Comparison of ENCODE assay signal across 15 mouse cellular contexts in the genomic region with DNA sequence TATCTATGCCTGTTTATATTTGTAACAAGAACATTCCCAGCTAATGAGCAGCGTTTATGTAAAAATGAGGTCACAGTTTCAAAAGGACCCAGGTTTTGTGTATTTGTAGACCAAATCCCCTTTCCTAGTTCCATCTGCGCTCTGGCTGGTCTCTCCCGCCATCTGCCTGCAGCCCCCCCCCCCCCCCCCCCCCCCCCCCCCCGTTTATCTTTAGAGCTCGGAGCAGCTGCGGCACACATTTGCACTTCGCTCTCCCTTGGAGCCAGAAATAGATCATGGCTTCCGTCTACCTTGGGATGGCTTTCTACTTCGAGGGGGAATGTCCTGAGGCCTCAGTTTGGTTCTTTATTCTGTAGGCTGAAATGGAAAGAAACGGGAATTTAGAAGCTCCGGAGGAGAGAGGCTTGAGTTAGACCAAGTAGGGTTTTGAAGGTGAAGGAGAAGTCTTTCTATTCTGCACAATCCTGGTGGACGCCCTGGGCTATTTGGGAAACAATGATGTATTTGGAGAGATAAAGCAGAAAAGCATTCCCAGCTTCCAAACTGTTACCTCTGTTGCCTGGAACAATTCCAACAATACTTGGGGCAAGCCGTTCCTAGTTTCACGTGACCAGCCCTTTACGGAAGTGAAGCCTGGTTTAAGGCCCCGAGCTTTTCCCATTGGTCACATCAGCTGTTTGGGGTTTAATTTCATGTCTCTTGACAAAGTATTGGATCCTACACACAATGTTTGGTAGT. TPM values are rescaled to one million over a fixed set of nuclear protein-coding genes. Genes with fewer than 3 reads are reported as not detected.
DNase-seq lines count a peak whose midpoint lies in the region; ATAC-seq and TF ChIP-seq lines count a peak whose summit lies in the region.
"Had no signal": no experiment of that assay in that cellular context is flagged by ENCODE, and none has a peak within 500 bp of the region (broad histone marks: within the 10 kb centered on the region; RNA-seq: fewer than 3 reads in every experiment).

No protein-coding gene starts in this region.

- no peaks in the 10 kb centered on the region for H3K36me3 ChIP-seq in intestine, embryonic 16.5 days (ENCODE audit: control insufficient read depth, insufficient read depth, low read length)
- H3K36me3 ChIP-seq in intestine, postnatal 0 days (ENCODE audit: control insufficient read depth, insufficient read depth): no peaks in the 10 kb centered on the region
- H3K36me3 ChIP-seq in embryonic facial prominence, embryonic 14.5 days (ENCODE audit: control insufficient read depth, insufficient read depth, low read length): no peaks in the 10 kb centered on the region
- no peaks in the 10 kb centered on the region for H3K36me3 ChIP-seq in kidney, embryonic 14.5 days (ENCODE audit: control insufficient read depth, insufficient read depth, low read length)

- WGBS in intestine, embryonic 16.5 days: 41% methylated on average over 15 of the region's 16 CpGs
- 50% methylated on average over 14 of the region's 16 CpGs for WGBS in intestine, postnatal 0 days
- WGBS in embryonic facial prominence, embryonic 14.5 days: 41% methylated on average over 14 of the region's 16 CpGs
- WGBS in kidney, embryonic 14.5 days: 76% methylated on average over 13 of the region's 16 CpGs

- H3K27ac ChIP-seq in gastrocnemius, adult 2 months: peak overlapping the region; percentile 63; the same call in 1 of the 2 replicates
- peak overlapping the region; percentile 45; the same call in 1 of the 2 replicates for H3K27ac ChIP-seq in intestine, embryonic 16.5 days (ENCODE audit: low read length)
- H3K27ac ChIP-seq in intestine, postnatal 0 days (ENCODE audit: low read depth, low read length): no peak overlapping the region
- H3K27ac ChIP-seq in embryonic facial prominence, embryonic 14.5 days (replicated peaks; ENCODE audit: low read depth, low read length): peak overlapping the region; percentile 67
- no peak overlapping the region for H3K27ac ChIP-seq in kidney, embryonic 14.5 days (ENCODE audit: low read depth, low read length)

- H3K9ac ChIP-seq in intestine, embryonic 16.5 days (ENCODE audit: low read depth, low read length): no peak overlapping the region
- H3K9ac ChIP-seq in intestine, postnatal 0 days (ENCODE audit: low read depth, low read length): no peak overlapping the region
- H3K9ac ChIP-seq in embryonic facial prominence, embryonic 14.5 days (ENCODE audit: low read depth, low read length): no peak overlapping the region
- no peak overlapping the region for H3K9ac ChIP-seq in kidney, embryonic 14.5 days (ENCODE audit: low read depth, low read length)

- intact Hi-C loops in gastrocnemius, adult 2 months (cut with DNase I): no loop called here

- no peaks in the 10 kb centered on the region for H3K27me3 ChIP-seq in intestine, embryonic 16.5 days (replicated peaks; ENCODE audit: control insufficient read depth, insufficient read depth, low read length)
- H3K27me3 ChIP-seq in intestine, postnatal 0 days (replicated peaks; ENCODE audit: control insufficient read depth, insufficient read depth, low read length): no peaks in the 10 kb centered on the region
- no peaks in the 10 kb centered on the region for H3K27me3 ChIP-seq in embryonic facial prominence, embryonic 14.5 days (replicated peaks; ENCODE audit: control insufficient read depth, insufficient read depth, low read length)
- H3K27me3 ChIP-seq in kidney, embryonic 14.5 days (ENCODE audit: control insufficient read depth, insufficient read depth, low read length): no peaks in the 10 kb centered on the region

- H3K4me2 ChIP-seq in intestine, embryonic 16.5 days (ENCODE audit: low read depth, low read length): no peak overlapping the region
- no peak overlapping the region for H3K4me2 ChIP-seq in intestine, postnatal 0 days (replicated peaks; ENCODE audit: low read depth)
- H3K4me2 ChIP-seq in embryonic facial prominence, embryonic 14.5 days (ENCODE audit: low read depth, low read length): no peak overlapping the region
- no peak overlapping the region for H3K4me2 ChIP-seq in kidney, embryonic 14.5 days (replicated peaks; ENCODE audit: low read depth, low read length)

- ATAC-seq in intestine, embryonic 16.5 days: no peak
- no peak for ATAC-seq in intestine, postnatal 0 days
- ATAC-seq in embryonic facial prominence, embryonic 14.5 days (ENCODE audit: low read depth): peak; percentile 26; the same call in 1 of the 2 replicates
- ATAC-seq in kidney, embryonic 14.5 days (ENCODE audit: low FRiP score, low TSS enrichment): no peak

- H3K4me3 ChIP-seq in gastrocnemius, adult 2 months: peak overlapping the region; percentile 28; the same call in 1 of the 2 replicates
- no peak overlapping the region for H3K4me3 ChIP-seq in intestine, embryonic 16.5 days (ENCODE audit: low read length)
- no peak overlapping the region for H3K4me3 ChIP-seq in intestine, postnatal 0 days (ENCODE audit: low read depth, low read length)
- H3K4me3 ChIP-seq in embryonic facial prominence, embryonic 14.5 days (ENCODE audit: low read depth, low read length): no peak overlapping the region
- H3K4me3 ChIP-seq in kidney, embryonic 14.5 days (ENCODE audit: low read length): no peak overlapping the region

- no peak for TF ChIP-seq CTCF in gastrocnemius, adult 2 months (IDR thresholded peaks at IDR 0.05)
- no peak for TF ChIP-seq CTCF in intestine, postnatal 0 days (IDR thresholded peaks at IDR 0.05; ENCODE audit: low read depth)

- no peaks in the 10 kb centered on the region for H3K9me3 ChIP-seq in intestine, embryonic 16.5 days (ENCODE audit: control insufficient read depth, low read length)
- no peaks in the 10 kb centered on the region for H3K9me3 ChIP-seq in intestine, postnatal 0 days (ENCODE audit: control insufficient read depth)
- no peaks in the 10 kb centered on the region for H3K9me3 ChIP-seq in embryonic facial prominence, embryonic 14.5 days (ENCODE audit: control insufficient read depth, low read length)
- no peaks in the 10 kb centered on the region for H3K9me3 ChIP-seq in kidney, embryonic 14.5 days (ENCODE audit: control insufficient read depth, low read length)

- DNase-seq in gastrocnemius, adult 2 months: peak; percentile 35
- DNase-seq in gastrocnemius, adult 18-20 months (ENCODE audit: low spot score): no peak
- peak; percentile 23 for DNase-seq in ES-CJ7 (ENCODE audit: low read depth, low spot score)
- DNase-seq in embryonic facial prominence, embryonic 14.5 days (ENCODE audit: low spot score): peak; percentile 52
- DNase-seq in left cerebral cortex, adult 18-20 months (ENCODE audit: low spot score in 2 of 2): no peak
- DNase-seq: adrenal gland, postnatal 36 days; cerebellum, postnatal 36 days; lung, adult 2 months; right cerebral cortex, postnatal 4 days had no signal

- peaks cover 2% of the 10 kb centered on the region; the same call in 1 of the 2 replicates for H3K4me1 ChIP-seq in intestine, embryonic 16.5 days (ENCODE audit: control insufficient read depth, insufficient read depth, low read length)
- no peaks in the 10 kb centered on the region for H3K4me1 ChIP-seq in intestine, postnatal 0 days (replicated peaks; ENCODE audit: control insufficient read depth, insufficient read depth, low read length)
- H3K4me1 ChIP-seq in embryonic facial prominence, embryonic 14.5 days (ENCODE audit: control insufficient read depth, insufficient read depth, low read length): no peaks in the 10 kb centered on the region
- H3K4me1 ChIP-seq in kidney, embryonic 14.5 days (ENCODE audit: control insufficient read depth, insufficient read depth, low read length): no peaks in the 10 kb centered on the region

RNA-seq across cellular contexts. Expression of gene Hrct1, which starts 6.3 kb away (rescaled TPM):
- total RNA-seq in gastrocnemius, adult 2 months (2021): 1 to 10 TPM; 1.1 to 2.4 TPM
- total RNA-seq in gastrocnemius, adult 18-20 months (2021): 1 to 10 TPM; 1.7 to 2.5 TPM
- 1.1 TPM in 2 replicates for polyA plus RNA-seq in intestine, embryonic 16.5 days (2015; fragmentation: Nextera tagmentation; extraction: Ambion mirVana)
- polyA plus RNA-seq in intestine, postnatal 0 days (2015; fragmentation: Nextera tagmentation; extraction: Ambion mirVana): 1.6 and 2.1 TPM in 2 replicates
- polyA plus RNA-seq in embryonic facial prominence, embryonic 14.5 days (2014; fragmentation: Nextera tagmentation; extraction: Ambion mirVana): 1.4 and 2.1 TPM in 2 replicates
- polyA plus RNA-seq in kidney, embryonic 14.5 days (2014; fragmentation: Nextera tagmentation; extraction: Ambion mirVana): 0.40 and 1.0 TPM in 2 replicates
- total RNA-seq in left cerebral cortex, adult 18-20 months (2021): 1 to 10 TPM in 1 of 2 experiments, under 1 TPM in 1; 0.61 to 1.5 TPM

RNA-seq across cellular contexts. Expression of gene Spaar, which starts 9.2 kb away (rescaled TPM):
- 1 to 10 TPM; 1.4 to 2.3 TPM for total RNA-seq in gastrocnemius, adult 2 months (2021)
- total RNA-seq in gastrocnemius, adult 18-20 months (2021): 1 to 10 TPM; 1.1 to 1.3 TPM
- 0.12 and 0.15 TPM in 2 replicates for polyA plus RNA-seq in intestine, embryonic 16.5 days (2015; fragmentation: Nextera tagmentation; extraction: Ambion mirVana)
- 0.47 and 0.51 TPM in 2 replicates for polyA plus RNA-seq in intestine, postnatal 0 days (2015; fragmentation: Nextera tagmentation; extraction: Ambion mirVana)
- 0.04 and 0.05 TPM in 2 replicates for polyA plus RNA-seq in embryonic facial prominence, embryonic 14.5 days (2014; fragmentation: Nextera tagmentation; extraction: Ambion mirVana)
- polyA plus RNA-seq in kidney, embryonic 14.5 days (2014; fragmentation: Nextera tagmentation; extraction: Ambion mirVana): 0.04 and 0.14 TPM in 2 replicates
- 1 to 10 TPM in 1 of 2 experiments, under 1 TPM in 1; 0.44 to 1.1 TPM for total RNA-seq in left cerebral cortex, adult 18-20 months (2021)

RNA-seq across cellular contexts. Expression of gene Olfr71, which starts 10.6 kb away (rescaled TPM):
- total RNA-seq in gastrocnemius, adult 2 months (2021): not detected
- total RNA-seq in gastrocnemius, adult 18-20 months (2021): not detected
- not detected in 2 replicates for polyA plus RNA-seq in intestine, embryonic 16.5 days (2015; fragmentation: Nextera tagmentation; extraction: Ambion mirVana)
- not detected in 2 replicates for polyA plus RNA-seq in intestine, postnatal 0 days (2015; fragmentation: Nextera tagmentation; extraction: Ambion mirVana)
- polyA plus RNA-seq in embryonic facial prominence, embryonic 14.5 days (2014; fragmentation: Nextera tagmentation; extraction: Ambion mirVana): 0.10 and 0.37 TPM in 2 replicates
- polyA plus RNA-seq in kidney, embryonic 14.5 days (2014; fragmentation: Nextera tagmentation; extraction: Ambion mirVana): not detected in 2 replicates
- under 1 TPM in 1 of 2 experiments, not detected in 1; 0.12 TPM for total RNA-seq in left cerebral cortex, adult 18-20 months (2021)
- total RNA-seq: adrenal gland, postnatal 36 days; left cerebral cortex, postnatal 25 days had no signal
- polyA plus RNA-seq: C2C12; large intestine, adult 2 months had no signal

RNA-seq across cellular contexts. Expression of gene Olfr70, which starts 20.1 kb away (rescaled TPM):
- not detected for total RNA-seq in gastrocnemius, adult 2 months (2021)
- not detected for total RNA-seq in gastrocnemius, adult 18-20 months (2021)
- polyA plus RNA-seq in intestine, embryonic 16.5 days (2015; fragmentation: Nextera tagmentation; extraction: Ambion mirVana): not detected in 2 replicates
- polyA plus RNA-seq in intestine, postnatal 0 days (2015; fragmentation: Nextera tagmentation; extraction: Ambion mirVana): not detected in 2 replicates
- not detected in 2 replicates for polyA plus RNA-seq in embryonic facial prominence, embryonic 14.5 days (2014; fragmentation: Nextera tagmentation; extraction: Ambion mirVana)
- polyA plus RNA-seq in kidney, embryonic 14.5 days (2014; fragmentation: Nextera tagmentation; extraction: Ambion mirVana): not detected in 2 replicates
- total RNA-seq in left cerebral cortex, adult 18-20 months (2021): not detected
- total RNA-seq: adrenal gland, postnatal 36 days; left cerebral cortex, postnatal 25 days had no signal
- polyA plus RNA-seq: C2C12; large intestine, adult 2 months; lung, adult 2 months had no signal

RNA-seq across cellular contexts. Expression of gene Olfr159, which starts 50.1 kb away (rescaled TPM):
- not detected for total RNA-seq in gastrocnemius, adult 2 months (2021)
- total RNA-seq in gastrocnemius, adult 18-20 months (2021): not detected
- not detected in 2 replicates for polyA plus RNA-seq in intestine, embryonic 16.5 days (2015; fragmentation: Nextera tagmentation; extraction: Ambion mirVana)
- not detected in 2 replicates for polyA plus RNA-seq in intestine, postnatal 0 days (2015; fragmentation: Nextera tagmentation; extraction: Ambion mirVana)
- not detected in 2 replicates for polyA plus RNA-seq in embryonic facial prominence, embryonic 14.5 days (2014; fragmentation: Nextera tagmentation; extraction: Ambion mirVana)
- polyA plus RNA-seq in kidney, embryonic 14.5 days (2014; fragmentation: Nextera tagmentation; extraction: Ambion mirVana): not detected in 2 replicates
- not detected for total RNA-seq in left cerebral cortex, adult 18-20 months (2021)
- total RNA-seq: adrenal gland, postnatal 36 days; left cerebral cortex, postnatal 25 days had no signal
- polyA plus RNA-seq: C2C12; large intestine, adult 2 months had no signal

Comparison
In these comparisons a context has a peak if more than half of its experiments do, and no peak if none do; other contexts are left out.
1. DNase-seq: peak in gastrocnemius, adult 2 months (single experiment), ES-CJ7 (single experiment) and embryonic facial prominence, embryonic 14.5 days (single experiment); none in gastrocnemius, adult 18-20 months (single experiment) and left cerebral cortex, adult 18-20 months (0 of 2).
2. H3K27ac ChIP-seq: peak in gastrocnemius, adult 2 months (single experiment), intestine, embryonic 16.5 days (single experiment) and embryonic facial prominence, embryonic 14.5 days (single experiment); none in intestine, postnatal 0 days (single experiment) and kidney, embryonic 14.5 days (single experiment).